Mouse (Mus musculus) limb, embryonic 13.5 days (tissue): ENCODE measurements around the gene Nom1. TPM values are rescaled to one million over a fixed set of nuclear protein-coding genes. Genes with fewer than 3 reads are reported as not detected.

ENCODE experiments used
- ATAC-seq: fragments of 200-750 bp; cut with Nextera tagmentation; 2 replicates; pipeline ENCODE4 v1.8.0; 2017; ENCODE audit warnings: low read depth, moderate number of reproducible peaks, moderate TSS enrichment; ENCODE audit not compliant: low FRiP score
- H3K27ac ChIP-seq: fragments of 300-500 bp; sonication (generic); 2 replicates; pipeline ENCODE4 v1.5.1; 2015; ENCODE audit warnings: inconsistent platforms, mild to moderate bottlenecking, moderate library complexity
- H3K27me3 ChIP-seq: fragments of 300-500 bp; sonication (generic); 2 replicates; pipeline ENCODE4 v1.6.1; 2015; ENCODE audit warnings: mild to moderate bottlenecking, inconsistent platforms
- H3K36me3 ChIP-seq: fragments of 300-500 bp; sonication (generic); 2 replicates; pipeline ENCODE4 v1.6.1; 2015; ENCODE audit warnings: inconsistent platforms, mild to moderate bottlenecking, moderate library complexity
- H3K4me1 ChIP-seq: fragments of 300-500 bp; sonication (generic); 2 replicates; pipeline ENCODE4 v1.6.1; 2015; ENCODE audit warnings: inconsistent platforms
- H3K4me2 ChIP-seq: fragments of 300-500 bp; sonication (generic); replicated peaks from 2 replicates; pipeline ENCODE4 v1.6.1; 2015; ENCODE audit warnings: inconsistent platforms, mild to moderate bottlenecking, moderate library complexity
- H3K4me3 ChIP-seq: fragments of 300-500 bp; sonication (generic); 2 replicates; pipeline ENCODE4 v1.5.1; 2015; ENCODE audit warnings: moderate library complexity, mild to moderate bottlenecking, inconsistent platforms
- H3K9ac ChIP-seq: fragments of 300-500 bp; sonication (generic); 2 replicates; pipeline ENCODE4 v1.6.1; 2015; ENCODE audit warnings: mild to moderate bottlenecking, inconsistent platforms
- H3K9me3 ChIP-seq: fragments of 300-500 bp; sonication (generic); 2 replicates; pipeline ENCODE4 v1.6.1; 2016; ENCODE audit warnings: inconsistent platforms
- WGBS: fragments of 180-500 bp; shearing (Covaris S2); methylation state at CpG from one replicate; pipeline ENCODE4 v1.1.7; 2015; 5-methylcytosine and 5-hydroxymethylcytosine counted together
- polyA plus RNA-seq: library from polyadenylated mRNA; unstranded; fragments of >200 nt; fragmentation: Nextera tagmentation; extraction: Ambion mirVana; gene quantifications from 2 replicates; pipeline ENCODE4 v1.2.1, GENCODE M21; 2015

Gene Nom1
- polyA plus RNA-seq, 1 experiment from 2014 or later, result 27.0 TPM

GRCm38 (mm10) chr5:29484965-29485940, 50.8 kb downstream of the Nom1 start:
- peak overlapping the region; percentile 15 for H3K4me3 ChIP-seq
- ATAC-seq, result no peak
- peaks cover 9% of the 10 kb centered on the region; the same call in 1 of the 2 replicates for H3K4me1 ChIP-seq
- 1% methylated on average over 38 of the region's 38 CpGs for WGBS
- no peaks in the 10 kb centered on the region for H3K9me3 ChIP-seq
- H3K4me2 ChIP-seq, result peak overlapping the region; percentile 38
- peaks cover 98% of the 10 kb centered on the region for H3K27me3 ChIP-seq
- no peaks in the 10 kb centered on the region for H3K36me3 ChIP-seq
- no peak overlapping the region for H3K27ac ChIP-seq
- no peak overlapping the region for H3K9ac ChIP-seq

- no peak overlapping the region for H3K9ac ChIP-seq
- peak overlapping the region; percentile 38 for H3K4me2 ChIP-seq
- peaks cover 9% of the 10 kb centered on the region; the same call in 1 of the 2 replicates for H3K4me1 ChIP-seq
- no peak for ATAC-seq
- H3K27ac ChIP-seq, result no peak overlapping the region
- H3K9me3 ChIP-seq, result no peaks in the 10 kb centered on the region
- no peak overlapping the region for H3K4me3 ChIP-seq
- H3K27me3 ChIP-seq, result peaks cover 97% of the 10 kb centered on the region
- no peaks in the 10 kb centered on the region for H3K36me3 ChIP-seq
- 3% methylated on average over 10 of the region's 10 CpGs for WGBS
Measured at GRCm38 (mm10) chr5:29485941-29486320, 51.5 kb downstream of the Nom1 start.

- Histone ChIP-seq H3K4me2 (no peak overlapping the region), H3K4me1 (peaks cover 9% of the 10 kb centered on the region; the same call in 1 of the 2 replicates), H3K4me3 (no peak overlapping the region), H3K27ac (no peak overlapping the region), H3K9ac (no peak overlapping the region), H3K9me3 (no peaks in the 10 kb centered on the region), H3K27me3 (peaks cover 95% of the 10 kb centered on the region), H3K36me3 (no peaks in the 10 kb centered on the region)
- 13% methylated on average over 13 of the region's 13 CpGs for WGBS
- ATAC-seq, result no peak
Measured at GRCm38 (mm10) chr5:29487321-29487720, 52.9 kb downstream of the Nom1 start.

- Histone ChIP-seq H3K4me1 (no peaks in the 10 kb centered on the region), H3K27me3 (no peaks in the 10 kb centered on the region), H3K36me3 (no peaks in the 10 kb centered on the region), H3K4me3 (no peak overlapping the region), H3K9ac (no peak overlapping the region), H3K27ac (no peak overlapping the region), H3K4me2 (no peak overlapping the region), H3K9me3 (0 out of 2 replicates have a peak, but pooled peaks cover 4% of the 10 kb centered on the region)
- 56% methylated on average over 3 of the region's 3 CpGs for WGBS
- ATAC-seq, result no peak
Measured at GRCm38 (mm10) chr5:29507013-29507412, 72.5 kb downstream of the Nom1 start.

Other genes with a start within 250 kb of the Nom1 start
- 3.8 and 4.0 TPM in 2 replicates for gene Rnf32, start 238.7 kb upstream of the Nom1 start, polyA plus RNA-seq
- gene Lmbr1, start 56.3 kb upstream of the Nom1 start, polyA plus RNA-seq, result 10.1 and 10.2 TPM in 2 replicates
- gene Mnx1, start 43.8 kb downstream of the Nom1 start, polyA plus RNA-seq, result 0.08 and 0.18 TPM in 2 replicates
- 24.6 and 26.7 TPM in 2 replicates for gene Ube3c, start 134.6 kb downstream of the Nom1 start, polyA plus RNA-seq